Mouse (Mus musculus) CH12.LX (cell line): ENCODE results near the gene Taf1a. TPM values are rescaled to one million over a fixed set of nuclear protein-coding genes. Genes with fewer than 3 reads are reported as not detected.

Experiments
- DNase-seq: peaks from one replicate; pipeline ENCODE4 v3.0.0-alpha.2; 2013; ENCODE audit errors: extremely low read depth
- H3K27ac ChIP-seq: 2 replicates; pipeline ENCODE4 v1.5.1; 2012; ENCODE audit warnings: low read depth, mild to moderate bottlenecking, control low read depth, moderate library complexity; ENCODE audit not compliant: insufficient read depth
- H3K27me3 ChIP-seq: replicated peaks from 2 replicates; pipeline ENCODE3; 2012; ENCODE audit warnings: inconsistent platforms
- H3K36me3 ChIP-seq, 2 experiments: replicated peaks in 1 of 2; 2 replicates each; pipeline versions ENCODE3 to v1.6.1; 2012; ENCODE audit warnings: inconsistent platforms in 1 of 2, low read length in 1 of 2, mild to moderate bottlenecking in 1 of 2, mixed read lengths in 1 of 2, moderate library complexity in 1 of 2; ENCODE audit not compliant: control insufficient read depth in 1 of 2, insufficient read depth in 1 of 2
- H3K4me1 ChIP-seq, 2 experiments: 2 replicates each; pipeline ENCODE4 v1.6.1; 2012; ENCODE audit warnings: inconsistent platforms in 1 of 2, moderate library complexity in 1 of 2; ENCODE audit not compliant: insufficient read depth in 2 of 2, control insufficient read depth in 1 of 2
- H3K4me2 ChIP-seq: 2 replicates; pipeline ENCODE4 v1.6.1; 2012; ENCODE audit warnings: low read depth, mild to moderate bottlenecking, control low read depth; ENCODE audit not compliant: poor library complexity, insufficient read depth, severe bottlenecking
- H3K4me3 ChIP-seq, 3 experiments: fragments of 150-350 bp in 1 of 3; sonication (generic) in 1 of 3; replicated peaks in 1 of 3; 2 replicates each; pipeline versions ENCODE3 to v1.5.1; 2011 to 2012; ENCODE audit warnings: low read depth in 2 of 3, low read length in 2 of 3, mild to moderate bottlenecking in 2 of 3, moderate library complexity in 2 of 3, control low read depth in 1 of 3, improper control_type of control experiment in 1 of 3, inconsistent platforms in 1 of 3, mixed read lengths in 1 of 3; ENCODE audit not compliant: poor library complexity in 1 of 3
- H3K79me2 ChIP-seq: replicated peaks from 2 replicates; pipeline ENCODE4 v1.6.1; 2012; ENCODE audit warnings: mild to moderate bottlenecking, moderate library complexity; ENCODE audit not compliant: control insufficient read depth, poor library complexity, insufficient read depth, severe bottlenecking; ENCODE audit errors: extremely low read depth
- H3K9ac ChIP-seq: 2 replicates; pipeline ENCODE4 v1.6.1; 2012; ENCODE audit warnings: low read depth, mild to moderate bottlenecking, control low read depth, moderate library complexity; ENCODE audit not compliant: insufficient read depth
- H3K9me3 ChIP-seq: replicated peaks from 2 replicates; pipeline ENCODE3; 2012; ENCODE audit warnings: low read length, inconsistent platforms, mixed read lengths
- BHLHE40 ChIP-seq: IDR thresholded peaks from 2 replicates; pipeline ENCODE4 v1.6.1; 2011; ENCODE audit warnings: mild to moderate bottlenecking, low read depth, low read length, improper control_type of control experiment
- CHD1 ChIP-seq: IDR thresholded peaks from 2 replicates; pipeline ENCODE4 v1.6.1; 2012; ENCODE audit warnings: low read depth, low read length, improper control_type of control experiment, inconsistent platforms
- CHD2 ChIP-seq: IDR thresholded peaks from 2 replicates; pipeline ENCODE4 v1.6.1; 2011; ENCODE audit warnings: low read length, improper control_type of control experiment
- CTCF ChIP-seq, 2 experiments: IDR thresholded peaks in 1 of 2; conservative IDR thresholded peaks in 1 of 2; 2 replicates each; pipeline ENCODE4 v1.5.1; 2011 to 2012; ENCODE audit warnings: low read depth in 2 of 2, low read length in 2 of 2, improper control_type of control experiment in 1 of 2, inconsistent platforms in 1 of 2, mild to moderate bottlenecking in 1 of 2, moderate library complexity in 1 of 2
- E2F4 ChIP-seq: IDR thresholded peaks from 2 replicates; pipeline ENCODE4 v1.6.1; 2011; ENCODE audit warnings: low read depth, low read length, improper control_type of control experiment; ENCODE audit not compliant: insufficient replicate concordance
- ETS1 ChIP-seq: conservative IDR thresholded peaks from 2 replicates; pipeline ENCODE4 v1.6.1; 2012; ENCODE audit warnings: low read depth, mild to moderate bottlenecking, inconsistent platforms, low read length, improper control_type of control experiment, moderate library complexity
- HCFC1 ChIP-seq: IDR thresholded peaks from 2 replicates; pipeline ENCODE4 v1.6.1; 2012; ENCODE audit warnings: low read depth, mild to moderate bottlenecking, inconsistent platforms, low read length, improper control_type of control experiment
- JUN ChIP-seq: IDR thresholded peaks from 2 replicates; pipeline ENCODE4 v1.6.1; 2011; ENCODE audit warnings: low read depth, mild to moderate bottlenecking, low read length, improper control_type of control experiment, moderate library complexity; ENCODE audit not compliant: insufficient read depth
- JUND ChIP-seq: conservative IDR thresholded peaks from 2 replicates; pipeline ENCODE4 v1.6.1; 2011; ENCODE audit warnings: low read depth, low read length, improper control_type of control experiment
- MAFK ChIP-seq: IDR thresholded peaks from 2 replicates; pipeline ENCODE4 v1.6.1; 2011; ENCODE audit warnings: low read length, improper control_type of control experiment; ENCODE audit not compliant: insufficient replicate concordance
- MEF2A ChIP-seq: IDR thresholded peaks from 2 replicates; pipeline ENCODE4 v1.6.1; 2014; ENCODE audit warnings: low read depth, mild to moderate bottlenecking, inconsistent platforms, low read length, improper control_type of control experiment, borderline replicate concordance
- MYC ChIP-seq: IDR thresholded peaks from 2 replicates; pipeline ENCODE4 v1.6.1; 2011; ENCODE audit warnings: low read depth, mild to moderate bottlenecking, improper control_type of control experiment, low read length
- NRF1 ChIP-seq: IDR thresholded peaks from 2 replicates; pipeline ENCODE4 v1.6.1; 2014; ENCODE audit warnings: low read depth, mild to moderate bottlenecking, inconsistent platforms, low read length, improper control_type of control experiment, moderate library complexity
- POLR2A ChIP-seq: IDR thresholded peaks from 2 replicates; pipeline ENCODE4 v1.6.1; 2011; ENCODE audit warnings: low read depth, mild to moderate bottlenecking, improper control_type of control experiment, low read length
- RCOR1 ChIP-seq: conservative IDR thresholded peaks from 2 replicates; pipeline ENCODE4 v1.6.1; 2012; ENCODE audit warnings: low read depth, mild to moderate bottlenecking, inconsistent platforms, low read length, improper control_type of control experiment
- SIN3A ChIP-seq: IDR thresholded peaks from 2 replicates; pipeline ENCODE4 v1.6.1; 2012; ENCODE audit warnings: low read length, improper control_type of control experiment, inconsistent platforms
- SMC3 ChIP-seq: IDR thresholded peaks from 2 replicates; pipeline ENCODE4 v1.6.1; 2011; ENCODE audit warnings: low read depth, low read length, improper control_type of control experiment
- ZKSCAN1 ChIP-seq: IDR thresholded peaks from 2 replicates; pipeline ENCODE4 v1.6.1; 2012; ENCODE audit warnings: low read depth, inconsistent platforms, low read length, improper control_type of control experiment, borderline replicate concordance
- ZNF384 ChIP-seq: IDR thresholded peaks from 2 replicates; pipeline ENCODE4 v1.6.1; 2012; ENCODE audit warnings: low read depth, low read length, improper control_type of control experiment, inconsistent platforms
- dilution Hi-C: fragments of 300-500 bp; cut with MboI; formaldehyde crosslinking; loops from 2 replicates; pipeline ENCODE4 v1.14.3; 2020; ENCODE audit warnings: low sequenced_read_pairs; ENCODE audit not compliant: extremely low pct_unique_long_range_greater_than_20kb, extremely low pct_ligation_motif_present
- in situ Hi-C: fragments of 300-500 bp; cut with MboI; formaldehyde crosslinking; loops from 3 replicates; pipeline ENCODE4 v1.14.3; 2019; ENCODE audit warnings: low sequenced_read_pairs, low pct_ligation_motif_present, low pct_unique_long_range_greater_than_20kb, mixed read lengths
- polyA plus RNA-seq: library from polyadenylated mRNA; unstranded; fragments of >175 nt; gene quantifications from 2 replicates; pipeline ENCODE4 v1.2.1, GENCODE M21; 2012; ENCODE audit warnings: low read depth; ENCODE audit not compliant: insufficient read length
- total RNA-seq, 2 experiments: library from RNA; depleted of rRNA; stranded (reverse); fragments of 300-350 nt in 1 of 2; fragments of >200 nt in 1 of 2; gene quantifications; 2 replicates each; pipeline ENCODE4 v1.2.3; 2012 to 2014

Gene Taf1a
- total and polyA plus RNA-seq, 3 experiments = 12.3 to 27.2 (median 21.9) TPM

DNA sequence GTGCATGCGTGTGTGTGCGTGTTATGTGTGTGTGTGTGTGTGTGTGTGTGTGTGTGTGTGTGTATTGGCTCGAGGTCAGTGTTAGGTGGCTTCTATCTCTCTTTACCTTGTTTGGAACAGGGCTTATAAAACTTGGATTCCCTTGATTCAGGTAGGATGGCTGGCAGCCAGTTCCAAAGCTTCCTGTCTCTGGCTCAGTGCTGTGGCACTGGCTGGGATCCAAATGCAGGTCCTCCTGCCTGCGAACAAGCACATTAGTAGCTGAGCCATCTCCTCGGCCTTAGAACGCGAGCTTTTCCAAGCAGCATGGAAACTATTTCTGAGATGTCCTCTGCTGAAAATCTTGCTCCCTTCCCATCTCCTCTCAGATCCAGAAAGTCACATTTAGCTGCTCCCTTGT, 31.0 kb downstream of the Taf1a start:
- no peak overlapping the region for H3K4me3 ChIP-seq
- H3K4me2 ChIP-seq = no peak overlapping the region
- H3K27me3 ChIP-seq = no peaks in the 10 kb centered on the region
- in situ Hi-C loops = no loop called here
- H3K9ac ChIP-seq = no peak overlapping the region
- H3K36me3 ChIP-seq = peaks cover 0 to 4% of the 10 kb centered on the region in 2 experiments
- peaks cover 2% of the 10 kb centered on the region for H3K9me3 ChIP-seq
- dilution Hi-C loops = no loop called here
- H3K27ac ChIP-seq = no peak overlapping the region
- no peaks in the 10 kb centered on the region for H3K4me1 ChIP-seq
- no peaks in the 10 kb centered on the region for H3K79me2 ChIP-seq
- DNase-seq = no peak
- no peak for TF ChIP-seq SMC3
- TF ChIP-seq MYC = no peak
- TF ChIP-seq MAFK = no peak
- TF ChIP-seq MEF2A = no peak
- TF ChIP-seq NRF1 = no peak
- TF ChIP-seq ZNF384 = no peak
- TF ChIP-seq JUN = no peak

DNA sequence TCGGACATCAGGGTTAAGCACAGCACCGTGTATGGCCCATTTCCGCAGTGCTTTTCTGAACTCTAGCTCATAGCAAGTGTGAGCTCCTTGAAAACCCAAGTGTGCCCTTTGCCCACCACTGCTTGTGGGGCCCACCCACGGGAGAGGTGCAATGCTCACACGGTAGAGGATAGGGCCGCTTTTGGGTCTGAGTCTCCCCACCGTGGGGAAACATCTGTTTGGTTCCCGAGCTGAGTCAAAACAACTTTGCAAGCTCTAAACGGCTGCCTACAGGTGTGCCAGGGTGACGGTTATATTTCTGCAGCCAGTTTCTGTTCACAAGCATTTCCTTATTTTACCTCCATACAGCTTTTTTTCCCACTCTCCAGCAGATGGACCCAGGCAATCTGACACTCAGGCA, 31.5 kb downstream of the Taf1a start:
- peaks cover 2% of the 10 kb centered on the region for H3K9me3 ChIP-seq
- dilution Hi-C loops = no loop called here
- no peaks in the 10 kb centered on the region for H3K4me1 ChIP-seq
- peaks cover 0 to 4% of the 10 kb centered on the region in 2 experiments for H3K36me3 ChIP-seq
- in situ Hi-C loops = no loop called here
- no peaks in the 10 kb centered on the region for H3K79me2 ChIP-seq
- no peak overlapping the region for H3K27ac ChIP-seq
- no peak overlapping the region for H3K4me2 ChIP-seq
- H3K9ac ChIP-seq = no peak overlapping the region
- TF ChIP-seq HCFC1 = no peak
- no peak for TF ChIP-seq POLR2A
- no peak for TF ChIP-seq JUN
- TF ChIP-seq CHD1 = no peak
- no peak for TF ChIP-seq SIN3A
- TF ChIP-seq SMC3 = no peak
- no peak for TF ChIP-seq ZKSCAN1
- TF ChIP-seq E2F4 = no peak
- TF ChIP-seq JUND = no peak
- no peak for TF ChIP-seq NRF1
- TF ChIP-seq ETS1 = no peak
- TF ChIP-seq BHLHE40 = no peak
- no peak for TF ChIP-seq CHD2
- TF ChIP-seq CTCF (conservative IDR thresholded peaks at IDR 0.05 in 1 of 2, IDR thresholded peaks at IDR 0.05 in 1 of 2; ENCODE audit: low read depth in 2 of 2, low read length in 2 of 2) = no peak
- TF ChIP-seq RCOR1 = no peak
- no peak overlapping the region for H3K4me3 ChIP-seq
- H3K27me3 ChIP-seq = no peaks in the 10 kb centered on the region
- DNase-seq = no peak
